Mouse (Mus musculus): ENCODE measurements around the gene Ctnna3.

GRCm38 (mm10) chr10:64041892-64042291, 612.0 kb downstream of the Ctnna3 start:
- TF ChIP-seq CTCF (IDR thresholded peaks at IDR 0.05; ENCODE audit: low read depth) (no peak), EP300 (IDR thresholded peaks at IDR 0.05; ENCODE audit: low read depth) (no peak)

Data from liver, postnatal 0 days (tissue).